Mouse (Mus musculus): ENCODE results near the gene Neu3. TPM values are rescaled to one million over a fixed set of nuclear protein-coding genes. Genes with fewer than 3 reads are reported as not detected.
"Not testable (repeated sequence)": the region's sequence is repeated elsewhere in the genome, so short reads cannot be mapped to it uniquely, and the experiment has no call there.

Gene Neu3
- polyA plus RNA-seq, 1 experiment from 2014 or later, result 1.5 TPM

GRCm38 (mm10) chr7:99804033-99804432 lies 24.2 kb downstream of the Neu3 start:
- not testable (repeated sequence) for H3K27me3 ChIP-seq; ATAC-seq (ENCODE audit: low FRiP score); H3K4me2 ChIP-seq; H3K27ac ChIP-seq; H3K36me3 ChIP-seq (replicated peaks); H3K4me3 ChIP-seq (replicated peaks); H3K4me1 ChIP-seq; H3K9ac ChIP-seq; H3K9me3 ChIP-seq
- 87% methylated on average over 3 of the region's 3 CpGs for WGBS

GRCm38 (mm10) chr7:99803535-99803934 lies 24.7 kb downstream of the Neu3 start:
- H3K9ac ChIP-seq, result no peak overlapping the region
- H3K4me2 ChIP-seq, result no peak overlapping the region
- H3K4me3 ChIP-seq (replicated peaks), result no peak overlapping the region
- H3K27me3 ChIP-seq, result no peaks in the 10 kb centered on the region
- 75% methylated on average over 8 of the region's 8 CpGs for WGBS
- H3K4me1 ChIP-seq, result no peaks in the 10 kb centered on the region
- H3K9me3 ChIP-seq, result no peaks in the 10 kb centered on the region
- no peak for ATAC-seq (ENCODE audit: low FRiP score)
- H3K27ac ChIP-seq, result no peak overlapping the region
- no peaks in the 10 kb centered on the region for H3K36me3 ChIP-seq (replicated peaks)

- H3K27me3 ChIP-seq, result peaks cover 16% of the 10 kb centered on the region; the same call in 1 of the 2 replicates
- H3K4me1 ChIP-seq, result peaks cover 18% of the 10 kb centered on the region
- no peak for ATAC-seq (ENCODE audit: low FRiP score)
- no peak overlapping the region for H3K4me3 ChIP-seq (replicated peaks)
- no peak overlapping the region for H3K4me2 ChIP-seq
- no peak overlapping the region for H3K27ac ChIP-seq
- H3K36me3 ChIP-seq (replicated peaks), result no peaks in the 10 kb centered on the region
- WGBS, result 78% methylated on average over 7 of the region's 7 CpGs
- no peaks in the 10 kb centered on the region for H3K9me3 ChIP-seq
- no peak overlapping the region for H3K9ac ChIP-seq
Measured at GRCm38 (mm10) chr7:99799118-99799517, 29.1 kb downstream of the Neu3 start.

- H3K9me3 ChIP-seq, result no peaks in the 10 kb centered on the region
- H3K4me3 ChIP-seq (replicated peaks), result no peak overlapping the region
- peaks cover 18% of the 10 kb centered on the region for H3K4me1 ChIP-seq
- ATAC-seq (ENCODE audit: low FRiP score), result peak; percentile 54; the same call in 1 of the 2 replicates
- H3K9ac ChIP-seq, result peak overlapping the region; percentile 14; the same call in 1 of the 2 replicates
- WGBS, result 36% methylated on average over 6 of the region's 6 CpGs
- no peak overlapping the region for H3K4me2 ChIP-seq
- H3K27ac ChIP-seq, result no peak overlapping the region
- peaks cover 16% of the 10 kb centered on the region; the same call in 1 of the 2 replicates for H3K27me3 ChIP-seq
- no peaks in the 10 kb centered on the region for H3K36me3 ChIP-seq (replicated peaks)
Measured at GRCm38 (mm10) chr7:99797911-99798647, 30.1 kb downstream of the Neu3 start.

GRCm38 (mm10) chr7:99797261-99797660 lies 31.0 kb downstream of the Neu3 start:
- Histone ChIP-seq H3K9me3 (no peaks in the 10 kb centered on the region), H3K36me3 (replicated peaks) (no peaks in the 10 kb centered on the region), H3K4me1 (peaks cover 18% of the 10 kb centered on the region), H3K4me3 (replicated peaks) (no peak overlapping the region), H3K27ac (no peak overlapping the region), H3K9ac (no peak overlapping the region), H3K4me2 (no peak overlapping the region), H3K27me3 (peaks cover 16% of the 10 kb centered on the region; the same call in 1 of the 2 replicates)
- 75% methylated on average over 3 of the region's 3 CpGs for WGBS
- ATAC-seq (ENCODE audit: low FRiP score), result no peak

GRCm38 (mm10) chr7:99796471-99796870 lies 31.7 kb downstream of the Neu3 start:
- WGBS, result 65% methylated on average over 3 of the region's 3 CpGs
- no peak overlapping the region for H3K4me3 ChIP-seq (replicated peaks)
- no peak overlapping the region for H3K9ac ChIP-seq
- H3K4me2 ChIP-seq, result no peak overlapping the region
- H3K27ac ChIP-seq, result no peak overlapping the region
- peaks cover 16% of the 10 kb centered on the region; the same call in 1 of the 2 replicates for H3K27me3 ChIP-seq
- H3K36me3 ChIP-seq (replicated peaks), result no peaks in the 10 kb centered on the region
- H3K9me3 ChIP-seq, result no peaks in the 10 kb centered on the region
- ATAC-seq (ENCODE audit: low FRiP score), result no peak
- peaks cover 18% of the 10 kb centered on the region for H3K4me1 ChIP-seq

- no peak overlapping the region for H3K27ac ChIP-seq
- 0 out of 2 replicates have a peak overlapping the region, but pooled peaks have one; percentile 36 for H3K9ac ChIP-seq
- H3K4me3 ChIP-seq (replicated peaks), result peak overlapping the region; percentile 23
- H3K4me2 ChIP-seq, result peak overlapping the region; percentile 54
- H3K4me1 ChIP-seq, result peaks cover 18% of the 10 kb centered on the region
- no peaks in the 10 kb centered on the region for H3K36me3 ChIP-seq (replicated peaks)
- no peaks in the 10 kb centered on the region for H3K9me3 ChIP-seq
- WGBS, result 10% methylated on average over 17 of the region's 17 CpGs
- peaks cover 16% of the 10 kb centered on the region; the same call in 1 of the 2 replicates for H3K27me3 ChIP-seq
- peak; percentile 65 for ATAC-seq (ENCODE audit: low FRiP score)
Measured at GRCm38 (mm10) chr7:99795192-99795981, 32.8 kb downstream of the Neu3 start.

GRCm38 (mm10) chr7:99794096-99794495 lies 34.1 kb downstream of the Neu3 start:
- Histone ChIP-seq H3K4me2 (no peak overlapping the region), H3K27ac (no peak overlapping the region), H3K4me1 (peaks cover 18% of the 10 kb centered on the region), H3K27me3 (peaks cover 16% of the 10 kb centered on the region; the same call in 1 of the 2 replicates), H3K36me3 (replicated peaks) (no peaks in the 10 kb centered on the region), H3K9ac (no peak overlapping the region), H3K9me3 (no peaks in the 10 kb centered on the region), H3K4me3 (replicated peaks) (no peak overlapping the region)
- no peak for ATAC-seq (ENCODE audit: low FRiP score)
- WGBS, result 66% methylated on average over 2 of the region's 2 CpGs

- peaks cover 19% of the 10 kb centered on the region for H3K4me1 ChIP-seq
- no peaks in the 10 kb centered on the region for H3K36me3 ChIP-seq (replicated peaks)
- H3K4me2 ChIP-seq, result no peak overlapping the region
- no peaks in the 10 kb centered on the region for H3K27me3 ChIP-seq
- WGBS, result 86% methylated on average over 10 of the region's 10 CpGs
- no peak overlapping the region for H3K27ac ChIP-seq
- H3K9ac ChIP-seq, result no peak overlapping the region
- no peak for ATAC-seq (ENCODE audit: low FRiP score)
- no peak overlapping the region for H3K4me3 ChIP-seq (replicated peaks)
- H3K9me3 ChIP-seq, result no peaks in the 10 kb centered on the region
Measured at GRCm38 (mm10) chr7:99790816-99791215, 37.4 kb downstream of the Neu3 start.

- Histone ChIP-seq H3K27me3 (no peaks in the 10 kb centered on the region), H3K36me3 (replicated peaks) (no peaks in the 10 kb centered on the region), H3K4me1 (peaks cover 10% of the 10 kb centered on the region), H3K4me3 (replicated peaks) (no peak overlapping the region), H3K9me3 (no peaks in the 10 kb centered on the region), H3K4me2 (no peak overlapping the region), H3K9ac (no peak overlapping the region), H3K27ac (no peak overlapping the region)
- 75% methylated on average over 5 of the region's 5 CpGs for WGBS
- no peak for ATAC-seq (ENCODE audit: low FRiP score)
Measured at GRCm38 (mm10) chr7:99788563-99788962, 39.7 kb downstream of the Neu3 start.

- Histone ChIP-seq H3K4me1 (peaks cover 10% of the 10 kb centered on the region), H3K4me3 (replicated peaks) (no peak overlapping the region), H3K27ac (no peak overlapping the region), H3K27me3 (no peaks in the 10 kb centered on the region), H3K4me2 (no peak overlapping the region), H3K36me3 (replicated peaks) (no peaks in the 10 kb centered on the region), H3K9ac (no peak overlapping the region), H3K9me3 (no peaks in the 10 kb centered on the region)
- 42% methylated on average over 2 of the region's 2 CpGs for WGBS
- ATAC-seq (ENCODE audit: low FRiP score), result no peak
Measured at GRCm38 (mm10) chr7:99787935-99788334, 40.3 kb downstream of the Neu3 start.

GRCm38 (mm10) chr7:99786774-99787173 lies 41.4 kb downstream of the Neu3 start:
- no peak overlapping the region for H3K27ac ChIP-seq
- H3K4me2 ChIP-seq, result no peak overlapping the region
- H3K27me3 ChIP-seq, result no peaks in the 10 kb centered on the region
- 73% methylated on average over 3 of the region's 3 CpGs for WGBS
- no peaks in the 10 kb centered on the region for H3K9me3 ChIP-seq
- H3K9ac ChIP-seq, result no peak overlapping the region
- H3K4me1 ChIP-seq, result peaks cover 10% of the 10 kb centered on the region
- no peak for ATAC-seq (ENCODE audit: low FRiP score)
- no peaks in the 10 kb centered on the region for H3K36me3 ChIP-seq (replicated peaks)
- no peak overlapping the region for H3K4me3 ChIP-seq (replicated peaks)

All from forebrain, embryonic 12.5 days (tissue).